Mouse (Mus musculus) intestine, postnatal 0 days (tissue): ENCODE measurements around the gene Rcn3. TPM values are rescaled to one million over a fixed set of nuclear protein-coding genes. Genes with fewer than 3 reads are reported as not detected.

Experiments
- ATAC-seq: fragments of 200-750 bp; cut with Nextera tagmentation; 2 replicates; pipeline ENCODE4 v1.8.0; 2017; ENCODE audit warnings: mild to moderate bottlenecking, moderate TSS enrichment, moderate library complexity
- H3K27ac ChIP-seq: fragments of 300-500 bp; sonication (generic); 2 replicates; pipeline ENCODE4 v1.5.1; 2014; ENCODE audit warnings: mild to moderate bottlenecking, low read depth, low read length, moderate library complexity
- H3K27me3 ChIP-seq: fragments of 300-500 bp; sonication (generic); replicated peaks from 2 replicates; pipeline ENCODE4 v1.6.1; 2014; ENCODE audit warnings: low read length, mixed read lengths; ENCODE audit not compliant: control insufficient read depth, insufficient read depth
- H3K36me3 ChIP-seq: fragments of 300-500 bp; sonication (generic); 2 replicates; pipeline ENCODE4 v1.6.1; 2014; ENCODE audit warnings: mild to moderate bottlenecking, moderate library complexity; ENCODE audit not compliant: control insufficient read depth, insufficient read depth
- H3K4me1 ChIP-seq: fragments of 300-500 bp; sonication (generic); replicated peaks from 2 replicates; pipeline ENCODE4 v1.6.1; 2014; ENCODE audit warnings: antibody characterized with exemption, low read length, mixed read lengths; ENCODE audit not compliant: control insufficient read depth, insufficient read depth
- H3K4me2 ChIP-seq: fragments of 300-500 bp; sonication (generic); replicated peaks from 2 replicates; pipeline ENCODE4 v1.6.1; 2014; ENCODE audit warnings: low read depth, mild to moderate bottlenecking, moderate library complexity
- H3K4me3 ChIP-seq: fragments of 300-500 bp; sonication (generic); 2 replicates; pipeline ENCODE4 v1.5.1; 2014; ENCODE audit warnings: low read depth, low read length
- H3K9ac ChIP-seq: fragments of 300-500 bp; sonication (generic); 2 replicates; pipeline ENCODE4 v1.6.1; 2014; ENCODE audit warnings: mild to moderate bottlenecking, low read depth, low read length
- H3K9me3 ChIP-seq: fragments of 300-500 bp; sonication (generic); 2 replicates; pipeline ENCODE4 v1.6.1; 2016; ENCODE audit warnings: mixed run types; ENCODE audit not compliant: control insufficient read depth
- CTCF ChIP-seq: sonication (generic); IDR thresholded peaks from 2 replicates; pipeline ENCODE4 v1.5.1; 2016; ENCODE audit warnings: low read depth, mild to moderate bottlenecking, control low read depth, antibody characterized with exemption, moderate library complexity
- WGBS: fragments of 180-500 bp; shearing (Covaris S2); extraction: QIAGEN DNeasy Blood & Tissue Kit; methylation state at CpG from one replicate; pipeline ENCODE4 v1.1.7; 2014; 5-methylcytosine and 5-hydroxymethylcytosine counted together
- polyA plus RNA-seq: library from polyadenylated mRNA; unstranded; fragments of >200 nt; fragmentation: Nextera tagmentation; extraction: Ambion mirVana; gene quantifications from 2 replicates; pipeline ENCODE4 v1.2.1, GENCODE M21; 2015

Rcn3 gene
- polyA plus RNA-seq, 1 experiment from 2014 or later = 85.6 TPM

DNA sequence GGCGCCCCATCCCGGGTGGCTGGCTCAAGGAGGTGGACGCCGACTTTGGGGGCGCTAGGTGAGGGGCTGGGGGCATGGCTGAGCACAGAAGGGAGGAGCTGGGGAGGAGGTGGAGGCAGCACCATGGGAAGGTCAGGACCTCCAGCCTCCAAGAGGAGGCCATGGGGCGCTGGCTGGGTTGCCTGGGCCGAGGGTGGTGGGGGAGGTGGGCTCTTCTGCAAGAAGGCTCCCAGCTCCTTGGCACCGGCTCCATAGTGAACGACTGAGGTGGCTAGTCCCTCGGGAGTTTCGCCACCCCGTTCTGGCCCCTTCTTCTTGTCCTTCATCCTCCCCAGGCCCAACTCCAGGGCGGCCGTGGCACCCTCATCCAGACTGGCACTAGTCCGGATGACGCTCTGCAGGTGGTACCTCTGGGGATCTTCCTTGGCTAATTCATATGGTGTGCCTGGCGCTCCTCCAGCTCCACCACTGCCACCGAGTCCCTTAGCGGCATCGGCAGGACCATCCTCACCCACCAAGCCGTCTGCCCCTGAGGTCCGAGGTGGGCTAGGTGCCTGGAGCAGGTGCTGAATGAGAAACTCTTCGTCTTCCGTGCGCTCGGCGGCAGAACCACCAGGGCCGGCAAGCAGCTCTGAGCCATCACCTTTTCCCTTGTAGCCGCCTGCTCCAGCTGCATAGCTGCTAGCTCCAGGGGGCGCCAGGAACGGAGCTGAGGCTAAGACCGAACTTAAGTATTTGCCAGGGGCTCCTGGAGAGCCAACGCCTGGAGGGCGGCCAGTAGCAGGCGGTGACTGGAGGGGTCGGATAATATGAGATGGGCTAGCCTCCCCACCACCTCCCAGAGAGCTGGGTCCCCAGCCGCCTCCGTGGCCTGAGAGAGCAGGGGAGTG, 43.8 kb downstream of the Rcn3 start:
- H3K36me3 ChIP-seq = peaks cover 64% of the 10 kb centered on the region
- peak; percentile 19; the same call in 1 of the 2 replicates for TF ChIP-seq CTCF
- H3K27ac ChIP-seq = no peak overlapping the region
- WGBS = 91% methylated on average over 38 of the region's 38 CpGs
- H3K4me3 ChIP-seq = no peak overlapping the region
- H3K27me3 ChIP-seq = no peaks in the 10 kb centered on the region
- no peak overlapping the region for H3K4me2 ChIP-seq
- 0 out of 2 replicates have a peak, but pooled peaks cover 4% of the 10 kb centered on the region for H3K4me1 ChIP-seq
- no peak for ATAC-seq
- H3K9me3 ChIP-seq = no peaks in the 10 kb centered on the region
- H3K9ac ChIP-seq = no peak overlapping the region

GRCm38 (mm10) chr7:45047491-45047890, 44.5 kb downstream of the Rcn3 start:
- WGBS = 97% methylated on average over 14 of the region's 14 CpGs
- Histone ChIP-seq H3K4me1 (0 out of 2 replicates have a peak, but pooled peaks cover 4% of the 10 kb centered on the region), H3K4me3 (no peak overlapping the region), H3K27ac (no peak overlapping the region), H3K4me2 (no peak overlapping the region), H3K9ac (no peak overlapping the region), H3K36me3 (peaks cover 71% of the 10 kb centered on the region), H3K9me3 (no peaks in the 10 kb centered on the region), H3K27me3 (no peaks in the 10 kb centered on the region)
- no peak for TF ChIP-seq CTCF
- ATAC-seq = no peak

DNA sequence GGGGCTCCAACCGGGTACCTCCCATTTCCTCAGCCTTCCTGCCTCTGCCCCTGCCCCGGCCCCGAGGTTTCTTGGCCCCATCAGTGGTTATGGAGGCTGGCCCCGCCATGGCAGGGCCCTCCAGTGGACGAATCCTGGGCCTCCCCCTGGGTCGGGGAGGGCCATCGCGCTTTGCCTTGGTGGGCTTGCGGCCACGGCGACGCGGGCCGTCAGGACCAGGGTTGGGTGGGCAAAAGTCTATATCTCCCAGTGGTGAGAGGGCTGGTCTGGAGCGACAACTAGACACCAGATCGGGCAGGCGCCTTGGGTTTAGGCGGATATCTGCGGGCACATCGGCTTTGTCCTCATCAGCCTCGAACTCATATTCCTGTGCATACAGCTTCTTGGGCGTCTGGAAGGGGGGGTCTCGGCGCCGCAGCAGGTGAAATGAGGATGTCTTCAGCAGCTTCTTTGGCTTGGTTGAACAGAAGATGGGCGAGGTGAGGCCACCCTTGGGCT, 45.1 kb downstream of the Rcn3 start:
- no peaks in the 10 kb centered on the region for H3K9me3 ChIP-seq
- no peak overlapping the region for H3K4me3 ChIP-seq
- 94% methylated on average over 26 of the region's 26 CpGs for WGBS
- no peak for TF ChIP-seq CTCF
- no peak overlapping the region for H3K9ac ChIP-seq
- no peak overlapping the region for H3K4me2 ChIP-seq
- H3K27me3 ChIP-seq = no peaks in the 10 kb centered on the region
- ATAC-seq = no peak
- H3K4me1 ChIP-seq = 0 out of 2 replicates have a peak, but pooled peaks cover 4% of the 10 kb centered on the region
- H3K27ac ChIP-seq = no peak overlapping the region; the same call in 1 of the 2 replicates
- peaks cover 72% of the 10 kb centered on the region for H3K36me3 ChIP-seq

DNA sequence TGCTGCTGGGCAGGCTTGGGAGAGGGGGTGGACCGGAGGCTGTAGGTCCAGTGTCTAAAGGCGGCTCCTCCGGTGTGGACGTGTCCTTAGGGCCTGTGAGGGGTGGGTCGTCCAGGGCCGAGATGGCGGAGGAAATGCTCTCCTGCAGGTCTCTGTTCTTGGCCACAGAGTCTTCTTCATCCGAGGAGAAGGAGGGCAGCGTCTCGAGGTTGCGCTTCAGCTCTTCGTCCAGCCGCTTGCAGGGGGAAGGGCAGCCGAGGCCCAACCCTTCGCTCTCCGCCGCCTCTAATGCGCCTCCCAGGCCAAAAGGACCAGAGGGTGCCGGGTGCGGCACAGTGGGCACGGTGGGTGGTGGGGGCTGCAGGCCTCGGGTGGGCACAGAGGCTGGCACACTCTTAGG, 46.3 kb downstream of the Rcn3 start:
- Histone ChIP-seq H3K4me3 (no peak overlapping the region), H3K36me3 (peaks cover 82% of the 10 kb centered on the region), H3K9ac (no peak overlapping the region), H3K27me3 (no peaks in the 10 kb centered on the region), H3K4me2 (no peak overlapping the region), H3K9me3 (no peaks in the 10 kb centered on the region), H3K4me1 (no peaks in the 10 kb centered on the region), H3K27ac (no peak overlapping the region)
- WGBS = 96% methylated on average over 22 of the region's 22 CpGs
- no peak for ATAC-seq
- TF ChIP-seq CTCF = no peak

DNA sequence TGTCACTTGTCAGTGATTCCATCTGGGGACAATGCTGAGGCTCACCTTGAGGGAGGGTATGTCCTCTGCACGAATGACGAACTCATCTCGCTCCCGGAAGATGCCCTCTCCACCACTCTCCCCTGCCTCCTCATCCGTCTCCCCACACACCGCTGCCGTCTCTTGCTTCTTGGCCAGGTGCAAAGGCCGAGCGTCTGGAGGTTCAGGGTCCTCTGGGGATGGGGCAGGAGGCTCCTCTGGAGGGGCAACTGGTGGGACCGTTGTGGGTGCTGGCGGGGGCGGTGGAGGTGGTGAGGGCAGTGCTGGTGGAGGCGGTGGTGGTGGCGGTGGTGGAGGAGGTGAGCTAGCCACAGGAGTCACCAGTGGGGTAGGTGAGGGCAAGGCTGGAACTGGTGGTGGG, 48.7 kb downstream of the Rcn3 start:
- TF ChIP-seq CTCF = no peak
- Histone ChIP-seq H3K27ac (peak overlapping the region; percentile 15; the same call in 1 of the 2 replicates), H3K4me2 (no peak overlapping the region), H3K4me3 (no peak overlapping the region), H3K27me3 (no peaks in the 10 kb centered on the region), H3K36me3 (peaks cover 76% of the 10 kb centered on the region), H3K9me3 (no peaks in the 10 kb centered on the region), H3K4me1 (no peaks in the 10 kb centered on the region), H3K9ac (no peak overlapping the region)
- 93% methylated on average over 14 of the region's 14 CpGs for WGBS
- ATAC-seq = no peak

GRCm38 (mm10) chr7:45040851-45041250, 51.2 kb downstream of the Rcn3 start:
- Histone ChIP-seq H3K4me1 (no peaks in the 10 kb centered on the region), H3K9me3 (no peaks in the 10 kb centered on the region), H3K9ac (no peak overlapping the region), H3K36me3 (peaks cover 65% of the 10 kb centered on the region), H3K27ac (no peak overlapping the region), H3K4me2 (no peak overlapping the region), H3K27me3 (no peaks in the 10 kb centered on the region), H3K4me3 (no peak overlapping the region)
- ATAC-seq = no peak
- no peak for TF ChIP-seq CTCF
- WGBS = 91% methylated on average over 9 of the region's 9 CpGs
